ENCODE assay signal across 9 mouse cellular contexts in genomic region chr1:62682456-62683385, GRCm38 (mm10). TPM values are rescaled to one million over a fixed set of nuclear protein-coding genes. Genes with fewer than 3 reads are reported as not detected.
DNase-seq lines count a peak whose midpoint lies in the region; ATAC-seq lines count a peak whose summit lies in the region.
"Had no signal": no experiment of that assay in that cellular context is flagged by ENCODE, and none has a peak within 500 bp of the region (broad histone marks: within the 10 kb centered on the region; RNA-seq: fewer than 3 reads in every experiment).

No protein-coding gene starts in this region.

- 0 out of 2 replicates have a peak overlapping the region, but pooled peaks have one; percentile 4 for H3K4me2 ChIP-seq in kidney, embryonic 16.5 days (replicated peaks; ENCODE audit: low read depth, low read length)
- peak overlapping the region; percentile 29 for H3K4me2 ChIP-seq in midbrain, embryonic 15.5 days

- H3K27me3 ChIP-seq in kidney, embryonic 16.5 days (ENCODE audit: insufficient read depth, low read length) = no peaks in the 10 kb centered on the region
- H3K27me3 ChIP-seq in hindbrain, embryonic 10.5 days (ENCODE audit: insufficient read depth, poor library complexity, severe bottlenecking) = no peaks in the 10 kb centered on the region
- no peaks in the 10 kb centered on the region; the same call in 1 of the 2 replicates for H3K27me3 ChIP-seq in midbrain, embryonic 15.5 days (replicated peaks)

- no peak overlapping the region for H3K9ac ChIP-seq in kidney, embryonic 16.5 days (replicated peaks; ENCODE audit: low read length)
- H3K9ac ChIP-seq in midbrain, embryonic 15.5 days = no peak overlapping the region

- H3K4me1 ChIP-seq in kidney, embryonic 16.5 days (ENCODE audit: insufficient read depth, low read length) = 0 out of 2 replicates have a peak, but pooled peaks cover 4% of the 10 kb centered on the region
- H3K4me1 ChIP-seq in hindbrain, embryonic 10.5 days (replicated peaks) = peaks cover 33% of the 10 kb centered on the region
- peaks cover 13% of the 10 kb centered on the region for H3K4me1 ChIP-seq in midbrain, embryonic 15.5 days

- no peak overlapping the region for H3K27ac ChIP-seq in kidney, embryonic 16.5 days (ENCODE audit: low read length)
- peak overlapping the region; percentile 70 for H3K27ac ChIP-seq in hindbrain, embryonic 10.5 days
- H3K27ac ChIP-seq in midbrain, embryonic 15.5 days = peak overlapping the region; percentile 45; the same call in 1 of the 2 replicates

- no peak for DNase-seq in kidney, adult 9 months
- DNase-seq in embryo, embryonic 11 days = peak; percentile 57
- peak; percentile 37 for DNase-seq in hindbrain, embryonic 10.5 days (ENCODE audit: low spot score)
- DNase-seq in thymus, postnatal 14 days = no peak
- no peak for DNase-seq in urinary bladder, postnatal 10 days (ENCODE audit: low spot score)
- no peak for DNase-seq in gastrocnemius, postnatal 25 days

- peaks cover under 1% of the 10 kb centered on the region; the same call in 1 of the 2 replicates for H3K9me3 ChIP-seq in kidney, embryonic 16.5 days (ENCODE audit: low read length)
- peaks cover 4% of the 10 kb centered on the region; the same call in 1 of the 2 replicates for H3K9me3 ChIP-seq in hindbrain, embryonic 10.5 days
- no peaks in the 10 kb centered on the region for H3K9me3 ChIP-seq in midbrain, embryonic 15.5 days
- H3K9me3 ChIP-seq: G1E had no signal

- no peak overlapping the region for H3K4me3 ChIP-seq in kidney, embryonic 16.5 days (ENCODE audit: low read length)
- H3K4me3 ChIP-seq in hindbrain, embryonic 10.5 days = peak overlapping the region; percentile 1; the same call in 1 of the 2 replicates
- no peak overlapping the region for H3K4me3 ChIP-seq in midbrain, embryonic 15.5 days

- 47% methylated on average over 21 of the region's 21 CpGs for WGBS in kidney, embryonic 16.5 days
- WGBS in hindbrain, embryonic 10.5 days = 54% methylated on average over 21 of the region's 21 CpGs
- WGBS in midbrain, embryonic 15.5 days = 31% methylated on average over 21 of the region's 21 CpGs

- ATAC-seq in kidney, embryonic 16.5 days (ENCODE audit: low FRiP score, low TSS enrichment) = no peak
- ATAC-seq in midbrain, embryonic 15.5 days (replicated peaks) = no peak; the same call in 1 of the 2 replicates

- no peaks in the 10 kb centered on the region for H3K36me3 ChIP-seq in kidney, embryonic 16.5 days (ENCODE audit: insufficient read depth, low read length)
- H3K36me3 ChIP-seq in hindbrain, embryonic 10.5 days = no peaks in the 10 kb centered on the region
- H3K36me3 ChIP-seq in midbrain, embryonic 15.5 days (replicated peaks) = no peaks in the 10 kb centered on the region
- H3K36me3 ChIP-seq: G1E had no signal

RNA-seq across cellular contexts. Expression of gene Nrp2, which starts 20.4 kb away (rescaled TPM):
- 10.2 and 11.2 TPM in 2 replicates for polyA plus RNA-seq in kidney, embryonic 16.5 days (2015; fragmentation: Nextera tagmentation; extraction: Ambion mirVana)
- polyA plus RNA-seq in hindbrain, embryonic 10.5 days (2016; fragmentation: Nextera tagmentation; extraction: Ambion mirVana) = 21.8 and 23.1 TPM in 2 replicates
- polyA plus RNA-seq in midbrain, embryonic 15.5 days (2015; fragmentation: Nextera tagmentation; extraction: Ambion mirVana) = 24.0 and 25.5 TPM in 2 replicates
- 1 to 10 TPM; 4.5 to 6.0 TPM for total RNA-seq in gastrocnemius, postnatal 25 days (2021)

Comparison
In these comparisons a context has a peak if more than half of its experiments do, and no peak if none do; other contexts are left out.
1. DNase-seq: peak in embryo, embryonic 11 days (single experiment) and hindbrain, embryonic 10.5 days (single experiment); none in kidney, adult 9 months (single experiment), thymus, postnatal 14 days (single experiment), urinary bladder, postnatal 10 days (single experiment) and gastrocnemius, postnatal 25 days (single experiment).